Mouse (Mus musculus): ENCODE measurements at regions not wholly inside any gene's neighbourhood (a gene's known extent, or its start where the extent isn't known, plus 50 kb on each side); places are given as distances from the start of the nearest gene placed in this dataset.

GRCm38 (mm10) chr5:40986562-40986961, 721.4 kb downstream of the Rab28 start:
- Histone ChIP-seq H3K27ac (replicated peaks; ENCODE audit: low read depth, low read length) (no peak overlapping the region), H3K9ac (ENCODE audit: low read length) (no peak overlapping the region), H3K36me3 (ENCODE audit: control insufficient read depth, insufficient read depth, low read length) (no peaks in the 10 kb centered on the region), H3K4me3 (ENCODE audit: low read depth, low read length) (no peak overlapping the region), H3K4me2 (ENCODE audit: low read depth, severe bottlenecking) (no peak overlapping the region), H3K4me1 (ENCODE audit: control insufficient read depth, insufficient read depth, low read length) (no peaks in the 10 kb centered on the region), H3K27me3 (ENCODE audit: control insufficient read depth, insufficient read depth, low read length) (no peaks in the 10 kb centered on the region), H3K9me3 (ENCODE audit: control insufficient read depth, low read length) (no peaks in the 10 kb centered on the region)
- ATAC-seq (ENCODE audit: insufficient number of reproducible peaks, low FRiP score, low TSS enrichment, low read depth) (no peak; the same call in 1 of the 2 replicates), DNase-seq (ENCODE audit: low spot score) (peak; percentile 43)
- 16% methylated on average over 7 of the region's 7 CpGs for WGBS

GRCm38 (mm10) chr5:40974892-40975291, 733.1 kb downstream of the Rab28 start:
- Histone ChIP-seq H3K9me3 (ENCODE audit: control insufficient read depth, low read length) (no peaks in the 10 kb centered on the region), H3K27ac (replicated peaks; ENCODE audit: low read depth, low read length) (no peak overlapping the region), H3K4me2 (ENCODE audit: low read depth, severe bottlenecking) (no peak overlapping the region), H3K4me1 (ENCODE audit: control insufficient read depth, insufficient read depth, low read length) (no peaks in the 10 kb centered on the region), H3K36me3 (ENCODE audit: control insufficient read depth, insufficient read depth, low read length) (no peaks in the 10 kb centered on the region), H3K9ac (ENCODE audit: low read length) (no peak overlapping the region), H3K27me3 (ENCODE audit: control insufficient read depth, insufficient read depth, low read length) (no peaks in the 10 kb centered on the region), H3K4me3 (ENCODE audit: low read depth, low read length) (no peak overlapping the region)
- no peak for DNase-seq (ENCODE audit: low spot score)
- 96% methylated on average over 1 of the region's 1 CpGs for WGBS
- ATAC-seq (ENCODE audit: insufficient number of reproducible peaks, low FRiP score, low TSS enrichment, low read depth): no peak

GRCm38 (mm10) chr5:40952901-40953595, 754.9 kb downstream of the Rab28 start:
- H3K9ac ChIP-seq (ENCODE audit: low read length): no peak overlapping the region
- ATAC-seq (ENCODE audit: insufficient number of reproducible peaks, low FRiP score, low TSS enrichment, low read depth): peak; percentile 82

GRCm38 (mm10) chr5:40929127-40929526, 778.8 kb downstream of the Rab28 start:
- Histone ChIP-seq H3K4me1 (ENCODE audit: control insufficient read depth, insufficient read depth, low read length) (no peaks in the 10 kb centered on the region), H3K27ac (replicated peaks; ENCODE audit: low read depth, low read length) (no peak overlapping the region), H3K9ac (ENCODE audit: low read length) (no peak overlapping the region), H3K9me3 (ENCODE audit: control insufficient read depth, low read length) (no peaks in the 10 kb centered on the region), H3K4me3 (ENCODE audit: low read depth, low read length) (no peak overlapping the region), H3K27me3 (ENCODE audit: control insufficient read depth, insufficient read depth, low read length) (no peaks in the 10 kb centered on the region), H3K4me2 (ENCODE audit: low read depth, severe bottlenecking) (no peak overlapping the region), H3K36me3 (ENCODE audit: control insufficient read depth, insufficient read depth, low read length) (no peaks in the 10 kb centered on the region)
- 82% methylated on average over 3 of the region's 3 CpGs for WGBS
- ATAC-seq (ENCODE audit: insufficient number of reproducible peaks, low FRiP score, low TSS enrichment, low read depth) (no peak), DNase-seq (ENCODE audit: low spot score) (no peak)

More at GRCm38 (mm10) chr5:40952901-40953595, 754.9 kb downstream of the Rab28 start:
- Histone ChIP-seq H3K9me3 (ENCODE audit: control insufficient read depth, low read length) (no peaks in the 10 kb centered on the region), H3K27ac (replicated peaks; ENCODE audit: low read depth, low read length) (no peak overlapping the region), H3K4me1 (ENCODE audit: control insufficient read depth, insufficient read depth, low read length) (no peaks in the 10 kb centered on the region), H3K4me2 (ENCODE audit: low read depth, severe bottlenecking) (no peak overlapping the region), H3K36me3 (ENCODE audit: control insufficient read depth, insufficient read depth, low read length) (no peaks in the 10 kb centered on the region), H3K27me3 (ENCODE audit: control insufficient read depth, insufficient read depth, low read length) (no peaks in the 10 kb centered on the region), H3K4me3 (ENCODE audit: low read depth, low read length) (no peak overlapping the region)
- peak; percentile 70 for DNase-seq (ENCODE audit: low spot score)
- 2% methylated on average over 4 of the region's 4 CpGs for WGBS

- Histone ChIP-seq H3K4me2 (ENCODE audit: low read depth, severe bottlenecking) (no peak overlapping the region), H3K9me3 (ENCODE audit: control insufficient read depth, low read length) (no peaks in the 10 kb centered on the region), H3K9ac (ENCODE audit: low read length) (no peak overlapping the region), H3K27me3 (ENCODE audit: control insufficient read depth, insufficient read depth, low read length) (no peaks in the 10 kb centered on the region), H3K4me1 (ENCODE audit: control insufficient read depth, insufficient read depth, low read length) (no peaks in the 10 kb centered on the region), H3K36me3 (ENCODE audit: control insufficient read depth, insufficient read depth, low read length) (no peaks in the 10 kb centered on the region), H3K27ac (replicated peaks; ENCODE audit: low read depth, low read length) (no peak overlapping the region), H3K4me3 (ENCODE audit: low read depth, low read length) (no peak overlapping the region)
- WGBS: 87% methylated on average over 2 of the region's 2 CpGs
- ATAC-seq (ENCODE audit: insufficient number of reproducible peaks, low FRiP score, low TSS enrichment, low read depth) (no peak), DNase-seq (ENCODE audit: low spot score) (no peak)
Measured at GRCm38 (mm10) chr5:40920920-40921319, 787.0 kb downstream of the Rab28 start.

- H3K36me3 ChIP-seq (ENCODE audit: control insufficient read depth, insufficient read depth, low read length): no peaks in the 10 kb centered on the region
- H3K4me2 ChIP-seq (ENCODE audit: low read depth, severe bottlenecking): no peak overlapping the region
- H3K9ac ChIP-seq (ENCODE audit: low read length): no peak overlapping the region
- no peak overlapping the region for H3K27ac ChIP-seq (replicated peaks; ENCODE audit: low read depth, low read length)
- H3K27me3 ChIP-seq (ENCODE audit: control insufficient read depth, insufficient read depth, low read length): no peaks in the 10 kb centered on the region
- no peak for ATAC-seq (ENCODE audit: insufficient number of reproducible peaks, low FRiP score, low TSS enrichment, low read depth)
- H3K9me3 ChIP-seq (ENCODE audit: control insufficient read depth, low read length): no peaks in the 10 kb centered on the region
- no peak overlapping the region for H3K4me3 ChIP-seq (ENCODE audit: low read depth, low read length)
- DNase-seq (ENCODE audit: low spot score): no peak
- 87% methylated on average over 3 of the region's 3 CpGs for WGBS
- no peaks in the 10 kb centered on the region for H3K4me1 ChIP-seq (ENCODE audit: control insufficient read depth, insufficient read depth, low read length)
Measured at GRCm38 (mm10) chr5:40908803-40909202, 799.2 kb downstream of the Rab28 start.

- Histone ChIP-seq H3K36me3 (ENCODE audit: control insufficient read depth, insufficient read depth, low read length) (no peaks in the 10 kb centered on the region), H3K4me3 (ENCODE audit: low read depth, low read length) (no peak overlapping the region), H3K9me3 (ENCODE audit: control insufficient read depth, low read length) (no peaks in the 10 kb centered on the region), H3K4me2 (ENCODE audit: low read depth, severe bottlenecking) (no peak overlapping the region), H3K4me1 (ENCODE audit: control insufficient read depth, insufficient read depth, low read length) (no peaks in the 10 kb centered on the region), H3K9ac (ENCODE audit: low read length) (no peak overlapping the region), H3K27me3 (ENCODE audit: control insufficient read depth, insufficient read depth, low read length) (no peaks in the 10 kb centered on the region), H3K27ac (replicated peaks; ENCODE audit: low read depth, low read length) (no peak overlapping the region)
- no peak for DNase-seq (ENCODE audit: low spot score)
- no peak for ATAC-seq (ENCODE audit: insufficient number of reproducible peaks, low FRiP score, low TSS enrichment, low read depth)
- 87% methylated on average over 1 of the region's 1 CpGs for WGBS
Measured at GRCm38 (mm10) chr5:40901742-40902141, 806.2 kb downstream of the Rab28 start.

- DNase-seq (ENCODE audit: low spot score) (no peak), ATAC-seq (ENCODE audit: insufficient number of reproducible peaks, low FRiP score, low TSS enrichment, low read depth) (no peak)
- Histone ChIP-seq H3K36me3 (ENCODE audit: control insufficient read depth, insufficient read depth, low read length) (no peaks in the 10 kb centered on the region), H3K4me1 (ENCODE audit: control insufficient read depth, insufficient read depth, low read length) (no peaks in the 10 kb centered on the region), H3K9me3 (ENCODE audit: control insufficient read depth, low read length) (no peaks in the 10 kb centered on the region), H3K27me3 (ENCODE audit: control insufficient read depth, insufficient read depth, low read length) (no peaks in the 10 kb centered on the region), H3K27ac (replicated peaks; ENCODE audit: low read depth, low read length) (no peak overlapping the region), H3K4me2 (ENCODE audit: low read depth, severe bottlenecking) (no peak overlapping the region), H3K4me3 (ENCODE audit: low read depth, low read length) (no peak overlapping the region), H3K9ac (ENCODE audit: low read length) (no peak overlapping the region)
- WGBS: 83% methylated on average over 5 of the region's 5 CpGs
Measured at GRCm38 (mm10) chr5:40882886-40883285, 825.1 kb downstream of the Rab28 start.

- no peaks in the 10 kb centered on the region for H3K36me3 ChIP-seq (ENCODE audit: control insufficient read depth, insufficient read depth, low read length)
- no peaks in the 10 kb centered on the region for H3K27me3 ChIP-seq (ENCODE audit: control insufficient read depth, insufficient read depth, low read length)
- ATAC-seq (ENCODE audit: insufficient number of reproducible peaks, low FRiP score, low TSS enrichment, low read depth): no peak
- no peak overlapping the region for H3K27ac ChIP-seq (replicated peaks; ENCODE audit: low read depth, low read length)
- no peak for DNase-seq (ENCODE audit: low spot score)
- H3K9me3 ChIP-seq (ENCODE audit: control insufficient read depth, low read length): no peaks in the 10 kb centered on the region
- 69% methylated on average over 3 of the region's 3 CpGs for WGBS
- H3K4me3 ChIP-seq (ENCODE audit: low read depth, low read length): no peak overlapping the region
- H3K9ac ChIP-seq (ENCODE audit: low read length): no peak overlapping the region
- no peaks in the 10 kb centered on the region for H3K4me1 ChIP-seq (ENCODE audit: control insufficient read depth, insufficient read depth, low read length)
- no peak overlapping the region for H3K4me2 ChIP-seq (ENCODE audit: low read depth, severe bottlenecking)
Measured at GRCm38 (mm10) chr5:40877756-40878155, 830.2 kb downstream of the Rab28 start.
